Mouse (Mus musculus): Measurements from ENCODE around the gene Tbxas1. TPM values are rescaled to one million over a fixed set of nuclear protein-coding genes. Genes with fewer than 3 reads are reported as not detected.

The Tbxas1 gene
- polyA plus RNA-seq, 1 experiment from 2014 or later = 1.9 TPM

DNA sequence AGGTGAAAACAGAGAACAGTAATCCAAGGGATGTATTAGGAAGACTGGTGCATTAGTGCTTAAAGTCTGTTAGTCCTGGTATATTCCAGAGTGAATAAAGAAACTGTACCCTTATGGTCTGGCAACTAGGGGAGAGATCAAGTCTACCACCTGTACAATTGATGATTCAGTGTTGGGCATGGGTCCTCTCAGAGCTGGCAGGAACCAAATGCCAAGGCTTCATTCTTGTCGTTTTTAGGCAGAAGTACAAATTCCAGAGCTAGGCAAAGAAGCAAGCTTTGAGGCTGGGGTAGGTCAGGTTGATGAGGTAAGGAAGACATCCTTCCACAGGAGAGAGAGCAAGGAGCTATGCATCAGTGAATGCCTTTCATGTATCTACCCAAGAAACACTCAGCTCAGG is 34.4 kb upstream of the Tbxas1 start:
- no peak overlapping the region for H3K4me3 ChIP-seq

DNA sequence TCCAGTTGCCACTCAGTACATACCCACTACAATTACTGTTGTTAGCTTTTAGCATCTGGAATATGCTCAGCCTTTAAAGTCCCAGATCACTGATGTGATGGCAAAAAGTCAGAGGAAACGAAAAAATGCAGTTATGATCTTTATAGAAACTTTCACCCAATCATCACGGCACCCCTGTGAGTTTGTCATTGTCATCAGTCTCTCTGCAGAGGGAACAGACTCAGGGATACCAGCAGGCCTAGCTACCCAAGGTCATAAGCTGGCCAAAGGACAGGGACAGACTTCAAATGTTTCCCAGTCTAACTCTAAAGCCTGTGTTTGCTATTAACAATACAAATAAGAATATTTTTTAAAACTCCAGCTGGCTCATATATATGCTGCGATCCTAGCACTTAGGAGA is 33.7 kb upstream of the Tbxas1 start:
- Histone ChIP-seq H3K9me3 (no peaks in the 10 kb centered on the region), H3K36me3 (peaks cover 12% of the 10 kb centered on the region), H3K4me3 (no peak overlapping the region), H3K9ac (no peak overlapping the region), H3K27me3 (no peaks in the 10 kb centered on the region), H3K27ac (no peak overlapping the region), H3K4me2 (replicated peaks) (no peak overlapping the region), H3K4me1 (peaks cover 45% of the 10 kb centered on the region)
- no peak for ATAC-seq (ENCODE audit: low FRiP score, low read depth)
- WGBS = 80% methylated on average over 3 of the region's 3 CpGs

More for the DNA sequence above, 34.4 kb upstream of the Tbxas1 start:
- Histone ChIP-seq H3K27ac (no peak overlapping the region), H3K9me3 (no peaks in the 10 kb centered on the region), H3K4me2 (replicated peaks) (no peak overlapping the region), H3K9ac (no peak overlapping the region), H3K36me3 (peaks cover 12% of the 10 kb centered on the region), H3K4me1 (peaks cover 38% of the 10 kb centered on the region), H3K27me3 (no peaks in the 10 kb centered on the region)
- ATAC-seq (ENCODE audit: low FRiP score, low read depth) = no peak
- 84% methylated on average over 1 of the region's 1 CpGs for WGBS

DNA sequence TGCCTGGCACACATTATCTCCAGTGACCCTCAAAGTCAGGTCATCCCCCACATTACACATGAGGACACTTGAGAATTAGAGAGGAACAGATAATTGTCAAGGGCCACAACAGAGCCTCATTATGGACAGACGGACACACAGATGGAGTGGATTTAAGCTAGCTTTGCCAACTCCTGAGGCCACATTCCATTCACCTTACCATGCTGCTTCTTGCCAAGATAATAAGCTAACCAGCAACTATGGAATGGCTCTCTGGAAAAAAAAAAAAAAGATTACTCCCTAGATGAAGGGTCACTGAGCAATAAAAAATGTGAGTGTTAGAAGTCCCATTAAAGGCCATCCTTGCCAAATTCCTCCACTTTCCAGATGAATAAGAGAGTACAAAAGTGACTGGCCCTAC is 30.1 kb upstream of the Tbxas1 start:
- Histone ChIP-seq H3K27ac (no peak overlapping the region; the same call in 1 of the 2 replicates), H3K4me1 (peaks cover 77% of the 10 kb centered on the region)
- WGBS = 71% methylated on average over 1 of the region's 1 CpGs

DNA sequence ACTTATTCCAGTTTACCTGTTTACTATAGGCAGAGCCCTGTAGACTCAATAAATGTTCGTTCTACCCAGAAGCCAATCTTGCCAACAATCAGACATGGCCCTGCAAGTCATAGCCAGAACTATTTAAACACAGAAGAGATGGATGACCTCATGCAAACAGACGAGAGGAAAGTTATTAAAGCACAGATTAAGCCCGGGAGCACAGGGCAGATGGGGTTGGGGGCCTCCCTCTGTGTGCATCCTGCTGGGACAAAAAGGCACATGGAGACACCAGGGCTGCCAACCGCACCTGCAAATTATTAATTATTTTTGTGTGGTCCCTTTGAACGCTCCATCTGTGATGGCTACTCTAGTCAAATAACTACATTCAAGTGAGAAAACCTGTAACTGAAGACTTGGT is 29.3 kb upstream of the Tbxas1 start:
- Histone ChIP-seq H3K4me1 (peaks cover 72% of the 10 kb centered on the region), H3K9me3 (no peaks in the 10 kb centered on the region), H3K9ac (no peak overlapping the region), H3K27ac (no peak overlapping the region), H3K36me3 (no peaks in the 10 kb centered on the region), H3K4me2 (replicated peaks) (no peak overlapping the region), H3K4me3 (no peak overlapping the region), H3K27me3 (no peaks in the 10 kb centered on the region)
- 54% methylated on average over 5 of the region's 5 CpGs for WGBS
- ATAC-seq (ENCODE audit: low FRiP score, low read depth) = no peak

More for the DNA sequence above, 30.1 kb upstream of the Tbxas1 start:
- no peaks in the 10 kb centered on the region for H3K9me3 ChIP-seq
- no peaks in the 10 kb centered on the region for H3K36me3 ChIP-seq
- no peaks in the 10 kb centered on the region for H3K27me3 ChIP-seq
- no peak for ATAC-seq (ENCODE audit: low FRiP score, low read depth)
- H3K4me2 ChIP-seq (replicated peaks) = no peak overlapping the region
- no peak overlapping the region for H3K4me3 ChIP-seq
- H3K9ac ChIP-seq = no peak overlapping the region

DNA sequence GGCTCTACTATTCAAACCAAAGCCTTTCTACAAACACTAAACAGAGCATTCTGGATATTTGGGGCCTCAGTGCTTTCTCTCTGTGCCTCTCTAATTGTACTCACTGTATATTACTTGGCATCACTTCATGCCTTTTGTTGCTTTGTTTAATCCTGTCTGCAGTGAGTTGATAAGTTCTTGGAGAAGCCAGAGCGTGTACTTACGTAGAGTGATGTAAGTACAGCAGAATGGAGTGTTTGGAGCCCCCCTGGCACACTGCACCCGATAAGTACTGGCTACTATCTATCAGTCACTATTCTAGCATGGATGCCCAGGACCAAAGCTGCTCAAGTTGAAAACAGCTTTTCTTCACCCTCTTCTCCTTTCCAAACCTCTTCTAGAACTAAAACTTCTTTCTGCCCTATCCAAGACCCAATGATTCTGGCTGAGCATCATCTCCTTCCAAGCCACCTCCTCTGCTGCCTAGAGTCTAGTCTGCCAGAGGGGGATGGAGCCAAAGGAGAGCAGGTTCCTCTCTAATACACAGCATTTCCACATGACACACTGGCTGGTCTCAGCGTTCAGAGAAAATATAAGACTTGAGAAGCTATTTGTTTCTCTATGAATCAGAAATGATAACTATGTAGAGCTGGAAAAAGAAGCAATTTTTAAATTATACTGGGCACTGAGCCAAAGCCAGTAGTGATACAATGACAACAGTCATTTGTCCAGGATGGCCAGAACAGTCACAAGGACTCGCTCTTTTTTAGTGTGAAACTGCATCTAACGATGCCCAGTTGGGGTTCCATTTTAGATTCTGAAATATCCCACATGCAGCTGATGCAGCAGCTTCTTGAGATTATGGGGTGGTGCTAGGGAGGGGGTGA is 28.6 kb upstream of the Tbxas1 start:
- Histone ChIP-seq H3K4me2 (replicated peaks) (no peak overlapping the region), H3K9me3 (no peaks in the 10 kb centered on the region), H3K4me1 (peaks cover 65% of the 10 kb centered on the region), H3K4me3 (no peak overlapping the region), H3K27ac (peak overlapping the region; percentile 69; the same call in 1 of the 2 replicates), H3K36me3 (no peaks in the 10 kb centered on the region), H3K9ac (no peak overlapping the region), H3K27me3 (no peaks in the 10 kb centered on the region)
- 84% methylated on average over 6 of the region's 6 CpGs for WGBS
- no peak for ATAC-seq (ENCODE audit: low FRiP score, low read depth)

DNA sequence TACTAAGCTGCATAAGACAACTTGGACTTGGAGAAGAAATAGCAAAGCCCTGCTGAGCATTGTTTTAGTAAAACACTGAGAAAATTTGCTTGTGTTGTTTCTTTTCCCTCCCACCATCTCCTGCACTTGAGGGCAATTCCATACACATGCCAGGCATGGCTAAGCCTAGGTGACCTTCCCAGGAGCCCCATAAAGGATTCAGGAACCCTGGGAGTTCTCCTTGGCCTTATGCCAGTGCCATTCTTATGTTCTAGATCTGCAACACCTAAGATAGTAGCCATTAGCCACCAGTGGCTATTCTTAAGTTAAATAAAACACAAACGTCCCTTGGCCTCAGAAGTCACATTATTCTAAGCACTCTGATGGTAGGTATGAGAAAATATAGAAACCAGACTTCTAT is 27.8 kb upstream of the Tbxas1 start:
- H3K4me3 ChIP-seq = no peak overlapping the region
- WGBS = 23% methylated on average over 1 of the region's 1 CpGs
- H3K9ac ChIP-seq = no peak overlapping the region
- H3K27me3 ChIP-seq = no peaks in the 10 kb centered on the region
- H3K27ac ChIP-seq = peak overlapping the region; percentile 69; the same call in 1 of the 2 replicates
- H3K9me3 ChIP-seq = no peaks in the 10 kb centered on the region
- no peaks in the 10 kb centered on the region for H3K36me3 ChIP-seq
- no peak for ATAC-seq (ENCODE audit: low FRiP score, low read depth)
- no peak overlapping the region for H3K4me2 ChIP-seq (replicated peaks)
- H3K4me1 ChIP-seq = peaks cover 68% of the 10 kb centered on the region

DNA sequence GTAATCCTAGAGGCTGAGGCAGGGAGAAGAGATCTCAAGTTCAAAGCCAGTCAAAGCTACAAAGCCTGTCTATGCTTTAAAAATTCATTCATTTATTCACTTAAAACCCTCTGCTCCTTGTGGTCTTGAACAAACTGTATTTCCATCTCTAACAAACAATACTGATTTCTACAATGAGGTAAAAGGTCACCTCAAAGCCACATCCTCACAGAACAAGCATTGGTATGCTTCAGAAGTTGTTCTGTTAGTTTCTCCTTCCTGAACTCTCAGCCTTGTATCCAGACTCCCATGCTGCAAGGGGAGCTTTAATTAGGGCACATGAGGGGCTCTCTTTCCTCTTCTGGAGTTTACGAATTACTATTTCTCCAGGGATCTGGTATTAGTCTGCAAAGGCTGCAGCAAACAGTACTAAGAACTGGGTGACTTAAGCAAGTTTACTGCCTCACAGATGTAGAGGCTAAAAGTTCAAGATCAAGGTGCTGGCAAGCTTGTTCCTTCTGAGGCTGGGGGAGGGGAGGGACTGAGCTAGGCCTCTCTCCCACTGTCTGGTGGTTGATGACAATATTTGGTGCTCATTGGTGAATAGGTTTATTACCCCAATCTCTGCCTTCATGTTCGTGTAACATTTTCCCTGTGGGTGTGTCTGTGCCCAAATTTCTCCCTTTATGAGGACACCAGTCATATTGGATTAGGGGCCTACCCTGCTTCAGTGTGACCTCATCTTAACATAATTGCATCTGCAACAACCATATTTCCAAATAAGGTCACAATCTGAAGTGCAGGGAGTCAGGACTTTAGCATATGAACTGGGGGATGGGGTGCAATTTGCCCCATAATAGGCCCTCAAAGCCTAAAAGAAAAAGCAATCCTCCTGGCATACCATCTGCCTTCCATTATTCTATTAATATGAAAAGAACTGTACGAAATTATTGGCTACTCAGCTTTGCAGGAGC is 27.0 kb upstream of the Tbxas1 start:
- Histone ChIP-seq H3K36me3 (no peaks in the 10 kb centered on the region), H3K4me1 (peaks cover 69% of the 10 kb centered on the region), H3K9me3 (no peaks in the 10 kb centered on the region), H3K27ac (peak overlapping the region; percentile 69), H3K4me3 (no peak overlapping the region), H3K4me2 (replicated peaks) (peak overlapping the region; percentile 21; the same call in 1 of the 2 replicates), H3K9ac (no peak overlapping the region), H3K27me3 (no peaks in the 10 kb centered on the region)
- ATAC-seq (ENCODE audit: low FRiP score, low read depth) = peak; percentile 43
- 27% methylated on average over 3 of the region's 3 CpGs for whole genome bisulfite sequencing

DNA sequence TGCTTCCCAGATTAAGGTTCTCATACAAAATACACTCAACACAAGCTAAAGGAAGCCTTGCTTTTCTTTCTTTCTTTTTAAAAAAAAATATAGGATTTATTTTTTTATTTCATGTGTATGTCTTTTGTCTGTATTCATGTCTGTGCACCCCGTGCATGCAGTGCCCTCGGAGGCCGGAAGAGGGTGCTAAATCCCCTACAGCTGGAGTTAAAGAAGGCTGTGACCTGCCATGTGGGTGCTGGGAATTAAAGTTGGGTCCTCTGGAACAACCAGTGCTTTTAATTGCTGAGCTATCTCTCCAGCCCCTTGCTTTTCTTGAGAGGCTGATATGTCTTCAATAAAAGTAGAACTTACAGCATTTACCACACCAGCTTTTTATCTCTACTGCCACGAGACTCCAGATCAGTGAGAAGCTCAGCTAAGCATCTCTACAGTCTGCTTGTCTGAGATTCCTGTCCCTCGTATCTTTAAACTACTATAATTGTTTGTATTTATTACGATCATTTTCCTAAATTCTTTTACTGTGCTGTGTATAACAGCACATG is 24.4 kb upstream of the Tbxas1 start:
- Histone ChIP-seq H3K9me3 (no peaks in the 10 kb centered on the region), H3K36me3 (no peaks in the 10 kb centered on the region), H3K4me2 (replicated peaks) (no peak overlapping the region), H3K27ac (no peak overlapping the region), H3K4me1 (peaks cover 74% of the 10 kb centered on the region), H3K9ac (no peak overlapping the region), H3K4me3 (no peak overlapping the region), H3K27me3 (no peaks in the 10 kb centered on the region)
- no peak for ATAC-seq (ENCODE audit: low FRiP score, low read depth)
- WGBS = 92% methylated on average over 6 of the region's 6 CpGs

DNA sequence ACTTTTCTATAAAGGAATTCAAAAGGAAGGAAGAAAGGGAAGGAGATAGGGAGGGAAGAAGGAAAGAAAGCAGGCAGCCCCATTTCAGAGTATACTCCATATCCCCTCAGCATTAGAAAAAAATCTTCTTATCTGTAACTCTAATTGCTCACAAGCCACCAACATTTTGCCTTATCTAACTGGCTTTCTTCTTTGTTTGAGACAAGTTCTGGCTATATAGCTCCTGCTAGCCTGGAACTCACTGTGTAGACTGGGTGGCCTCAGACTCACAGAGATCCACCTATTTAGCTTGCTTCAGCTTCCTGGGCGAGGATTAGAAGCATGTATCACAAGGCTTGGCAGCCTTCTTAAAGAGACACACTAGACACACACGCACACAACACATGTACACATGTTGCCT is 23.5 kb upstream of the Tbxas1 start:
- no peaks in the 10 kb centered on the region for H3K9me3 ChIP-seq
- no peak for ATAC-seq (ENCODE audit: low FRiP score, low read depth)
- 89% methylated on average over 2 of the region's 2 CpGs for WGBS

DNA sequence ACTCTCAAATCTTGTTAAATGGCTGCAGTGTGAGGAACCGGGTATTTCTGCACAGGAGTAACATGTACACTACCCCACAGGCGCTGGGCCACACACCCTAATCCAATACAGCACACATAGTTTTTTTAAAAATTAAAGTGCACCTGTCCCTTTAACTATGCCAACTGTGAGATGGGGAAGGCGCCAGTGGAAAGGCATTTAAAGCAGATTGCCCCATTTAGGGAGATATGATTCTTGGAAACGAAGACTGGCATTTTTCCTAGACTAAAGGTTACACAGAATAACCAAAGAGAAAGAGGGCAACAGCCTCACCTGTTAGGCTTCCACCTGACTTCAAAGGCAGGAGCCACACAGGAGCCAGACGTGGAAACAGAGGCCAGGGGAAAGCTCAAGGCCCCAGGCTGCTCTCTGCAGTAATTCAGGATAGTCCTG is 21.6 kb upstream of the Tbxas1 start:
- no peaks in the 10 kb centered on the region for H3K36me3 ChIP-seq
- no peak overlapping the region for H3K27ac ChIP-seq
- H3K4me2 ChIP-seq (replicated peaks) = no peak overlapping the region
- H3K27me3 ChIP-seq = no peaks in the 10 kb centered on the region
- ATAC-seq (ENCODE audit: low FRiP score, low read depth) = no peak
- peaks cover 60% of the 10 kb centered on the region for H3K4me1 ChIP-seq
- H3K9me3 ChIP-seq = no peaks in the 10 kb centered on the region
- H3K9ac ChIP-seq = no peak overlapping the region
- no peak overlapping the region for H3K4me3 ChIP-seq
- 62% methylated on average over 5 of the region's 5 CpGs for WGBS

More for the DNA sequence above, 23.5 kb upstream of the Tbxas1 start:
- Histone ChIP-seq H3K27me3 (no peaks in the 10 kb centered on the region), H3K4me2 (replicated peaks) (no peak overlapping the region), H3K9ac (no peak overlapping the region), H3K4me1 (peaks cover 65% of the 10 kb centered on the region), H3K36me3 (no peaks in the 10 kb centered on the region), H3K4me3 (no peak overlapping the region), H3K27ac (no peak overlapping the region)

DNA sequence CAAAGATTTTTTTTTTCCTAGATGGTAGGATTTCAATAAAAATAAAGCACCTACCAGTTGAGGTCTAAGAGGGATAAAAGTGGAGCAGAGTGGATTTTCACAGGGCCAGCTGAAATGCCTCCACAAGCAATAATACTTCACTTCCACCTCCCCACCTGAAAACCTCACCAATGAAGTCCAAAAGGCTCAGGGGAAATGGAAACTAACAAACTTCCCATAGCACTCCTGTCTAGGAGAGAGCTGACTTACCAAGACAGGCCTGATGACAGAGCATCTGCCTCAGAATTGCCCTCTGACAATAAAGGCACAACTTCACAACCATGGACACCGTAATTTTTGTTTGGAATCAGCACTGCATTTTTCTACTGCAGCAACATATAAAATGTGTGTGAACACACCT is 15.4 kb upstream of the Tbxas1 start:
- H3K27ac ChIP-seq = no peak overlapping the region
- H3K9me3 ChIP-seq = no peaks in the 10 kb centered on the region
- no peaks in the 10 kb centered on the region for H3K27me3 ChIP-seq
- no peak for ATAC-seq (ENCODE audit: low FRiP score, low read depth)
- no peak overlapping the region for H3K9ac ChIP-seq
- H3K4me1 ChIP-seq = peaks cover 36% of the 10 kb centered on the region
- H3K36me3 ChIP-seq = no peaks in the 10 kb centered on the region
- WGBS = 86% methylated on average over 1 of the region's 1 CpGs
- H3K4me2 ChIP-seq (replicated peaks) = no peak overlapping the region
- H3K4me3 ChIP-seq = no peak overlapping the region

DNA sequence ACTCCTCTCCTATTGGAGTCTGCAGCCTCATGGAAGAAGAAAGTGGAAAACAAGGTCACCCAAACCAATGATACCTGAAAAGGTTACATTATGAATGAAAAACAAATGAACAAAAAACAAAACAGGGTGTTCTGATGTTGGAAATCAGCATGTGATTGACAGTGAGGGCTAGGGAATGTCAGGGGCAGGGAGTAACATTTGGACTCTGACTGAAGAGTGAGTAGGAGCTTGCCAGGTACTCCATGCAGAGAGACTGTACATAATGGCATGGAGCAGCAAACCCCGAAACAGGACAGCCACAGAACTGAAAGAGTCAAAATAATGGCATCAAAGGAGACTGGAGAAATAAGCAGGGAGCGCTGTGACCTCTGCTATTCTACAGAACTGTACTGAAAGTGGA is 14.9 kb upstream of the Tbxas1 start:
- peaks cover 40% of the 10 kb centered on the region for H3K4me1 ChIP-seq
- H3K27ac ChIP-seq = no peak overlapping the region
- no peaks in the 10 kb centered on the region for H3K27me3 ChIP-seq
- H3K9ac ChIP-seq = no peak overlapping the region
- no peaks in the 10 kb centered on the region for H3K36me3 ChIP-seq
- 90% methylated on average over 2 of the region's 2 CpGs for WGBS
- no peak overlapping the region for H3K4me2 ChIP-seq (replicated peaks)
- H3K4me3 ChIP-seq = no peak overlapping the region
- ATAC-seq (ENCODE audit: low FRiP score, low read depth) = no peak
- H3K9me3 ChIP-seq = no peaks in the 10 kb centered on the region

Data from limb, embryonic 13.5 days (tissue).